Mouse (Mus musculus): ENCODE measurements around the gene Malrd1.

GRCm38 (mm10) chr2:15614026-15614425, 87.7 kb downstream of the Malrd1 start:
- TF ChIP-seq CTCF (IDR thresholded peaks at IDR 0.05; ENCODE audit: low read depth) (no peak), EP300 (optimal IDR thresholded peaks at IDR 0.05) (no peak)
